Mouse (Mus musculus) inflammation-experienced regulatory T-cells, adult 16 weeks (primary cell): ENCODE measurements around the gene Rab8a. TPM values are rescaled to one million over a fixed set of nuclear protein-coding genes. Genes with fewer than 3 reads are reported as not detected.

Experiments used
- polyA plus RNA-seq: library from polyadenylated mRNA; unstranded; fragments of 100-300 nt; shearing (Covaris generic); gene quantifications from one replicate; pipeline ENCODE4 v1.2.1, GENCODE M21; 2017

Gene Rab8a
- 214 TPM for polyA plus RNA-seq

DNA sequence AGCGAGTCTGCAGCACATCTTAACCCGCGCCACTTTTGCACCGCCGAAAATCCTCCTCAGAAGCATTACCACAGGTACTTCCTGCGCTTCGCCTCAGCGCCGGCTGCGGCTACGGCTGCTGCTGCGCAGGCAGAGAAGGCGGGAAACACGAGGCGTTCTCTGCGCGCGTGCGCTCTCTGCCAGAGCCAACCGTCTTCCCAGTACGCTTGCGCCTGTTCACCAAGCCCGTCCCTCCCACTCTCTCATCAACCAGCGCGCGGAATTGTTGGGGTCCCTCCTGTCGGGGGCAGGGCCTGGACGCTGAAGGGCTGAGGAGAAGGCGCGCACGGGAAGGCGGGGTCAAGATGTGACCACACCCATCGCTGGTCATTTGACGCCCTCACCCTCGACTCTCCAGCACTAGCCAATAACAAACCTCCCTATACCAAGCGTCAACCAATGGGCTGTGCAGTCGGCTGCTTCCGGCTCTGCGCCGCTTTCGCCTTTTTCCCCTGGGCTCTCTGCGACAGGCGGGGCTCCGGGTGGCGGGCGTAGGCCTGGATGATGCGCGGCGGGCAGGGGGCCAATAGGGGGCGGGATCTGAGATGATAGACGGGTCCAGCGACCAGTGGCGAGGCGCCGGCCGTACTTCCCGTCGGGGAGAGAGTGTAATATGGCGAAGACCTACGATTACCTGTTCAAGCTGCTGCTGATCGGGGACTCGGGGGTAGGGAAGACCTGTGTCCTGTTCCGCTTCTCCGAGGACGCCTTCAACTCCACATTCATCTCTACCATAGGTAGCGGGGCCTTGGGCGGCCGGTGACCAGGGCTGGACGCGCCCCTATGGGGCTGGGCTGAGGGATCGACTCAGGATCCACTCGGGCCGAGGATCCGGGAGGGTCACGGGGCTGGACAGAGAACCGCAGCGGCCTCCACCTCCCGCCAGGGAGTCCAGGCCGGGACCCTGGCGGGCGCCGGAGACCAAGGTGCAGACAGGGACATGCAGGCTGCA is at the start of gene Rab8a:
Rab8a (plus strand) TSS at position 494 of the 991 bp plus-strand sequence.

GRCm38 (mm10) chr8:72134756-72135445 is 26.1 kb upstream of the Rab8a start, which contains the start of gene Tpm4:
Gene Tpm4, plus strand, starts transcription at chr8:72134975.

DNA sequence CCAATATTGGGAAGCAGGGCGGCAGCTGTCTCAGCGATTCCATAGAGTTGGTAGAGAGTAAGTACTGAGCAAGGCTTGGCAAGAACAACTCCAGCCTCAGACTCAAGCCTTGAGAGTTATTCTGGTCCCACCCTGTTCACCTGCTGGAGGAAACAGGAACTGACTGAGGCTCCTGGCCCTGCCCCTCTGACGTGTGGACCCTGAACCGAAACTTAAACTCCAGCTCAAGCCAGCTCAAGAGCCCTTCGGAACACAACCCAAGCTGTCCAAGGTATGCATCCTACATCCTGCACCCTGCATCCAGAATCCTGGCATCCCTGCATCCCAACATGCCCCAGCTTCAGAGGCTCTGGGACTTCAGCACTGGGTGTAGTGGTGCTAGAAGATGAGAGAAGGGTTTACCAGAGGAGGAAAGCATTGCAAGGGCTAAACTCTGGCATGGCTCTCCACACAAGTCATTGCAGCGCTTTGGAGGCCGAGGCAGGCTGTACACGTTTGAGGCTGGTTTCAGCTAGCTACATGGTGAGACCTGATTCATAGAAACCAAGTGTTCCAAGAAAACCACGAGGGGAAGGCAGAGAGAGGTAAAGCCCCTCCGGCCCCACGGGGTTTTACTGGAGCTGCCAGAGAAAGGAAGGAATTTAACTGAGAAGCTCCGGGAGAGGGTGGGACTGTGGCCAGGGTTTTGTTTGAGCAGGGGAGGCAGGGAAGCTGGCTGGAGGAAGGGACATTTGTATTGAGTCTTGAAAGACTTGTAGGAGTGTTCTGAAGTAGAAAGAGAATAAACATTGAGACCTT is 28.6 kb downstream of the Rab8a start, which contains the start of gene Hsh2d:
Hsh2d (plus strand) TSS at position 222 of the 798 bp plus-strand sequence.

GRCm38 (mm10) chr8:72212751-72213150 is 51.8 kb downstream of the Rab8a start, which contains the start of gene Cib3:
Gene Cib3, minus strand, starts transcription at chr8:72212837.

DNA sequence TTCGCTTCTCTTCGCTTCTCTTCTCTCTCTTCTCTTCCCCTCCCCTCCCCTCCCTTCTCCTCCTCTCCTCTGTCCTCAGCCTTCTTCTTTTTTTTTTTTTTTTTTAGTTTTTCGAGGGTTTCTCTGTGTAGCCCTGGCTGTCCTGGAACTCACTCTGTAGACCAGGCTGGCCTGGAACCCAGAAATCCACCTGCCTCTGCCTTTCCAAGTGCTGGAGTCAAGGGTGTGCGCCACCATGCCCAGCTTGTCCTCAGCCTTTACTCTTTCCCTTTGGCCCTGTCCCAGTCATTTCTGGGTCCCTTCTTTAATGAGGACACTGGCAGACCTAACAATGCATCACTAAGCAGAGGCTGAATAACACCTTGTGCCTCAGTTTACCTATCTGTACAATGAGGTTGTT is 52.5 kb downstream of the Rab8a start, which contains the start of gene Gm11034:
Gm11034 (minus strand) TSS at position 101 of the 400 bp plus-strand sequence.

DNA sequence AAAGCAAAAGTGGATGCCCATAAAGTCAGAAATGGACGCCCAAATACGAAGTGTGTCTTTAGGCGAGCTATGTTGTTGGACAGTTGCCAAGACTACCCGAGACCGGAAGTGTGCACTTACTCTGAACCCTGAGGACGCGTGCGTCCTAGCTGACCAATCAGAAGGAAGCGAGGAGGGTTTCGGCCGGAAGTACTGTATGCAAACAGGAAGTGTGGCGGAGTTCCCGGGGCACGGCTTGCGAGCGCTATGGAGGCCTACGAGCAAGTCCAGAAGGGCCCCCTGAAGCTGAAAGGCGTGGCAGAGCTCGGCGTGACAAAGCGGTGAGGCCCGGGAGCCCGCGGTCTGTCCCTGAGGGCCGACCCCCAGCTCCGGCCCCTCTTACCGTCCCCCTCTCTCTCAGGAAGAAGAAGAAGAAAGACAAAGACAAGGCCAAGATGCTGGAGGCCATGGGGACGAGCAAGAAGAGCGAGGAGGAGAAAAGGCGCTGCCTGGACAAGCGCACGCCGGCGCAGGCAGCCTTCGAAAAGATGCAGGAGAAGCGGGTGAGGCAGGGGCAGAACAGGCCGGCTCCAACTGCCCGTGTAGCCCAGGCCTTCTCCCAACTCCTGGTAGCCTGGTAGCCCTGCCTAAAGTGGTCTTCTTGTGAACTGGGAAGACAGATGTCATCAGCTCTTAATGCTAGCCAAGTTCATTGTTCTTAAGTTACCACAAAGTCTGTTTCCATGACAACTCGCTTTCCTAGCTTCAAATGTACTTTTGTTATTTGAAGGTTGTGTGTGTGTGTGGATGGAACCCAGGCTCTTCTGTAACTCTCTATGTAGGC is 58.8 kb downstream of the Rab8a start, which contains the start of gene Fam32a:
Fam32a (plus strand) TSS at position 190 of the 823 bp plus-strand sequence.

Other genes with a start within 250 kb of the Rab8a start
- 30.8 TPM for gene Zfp961, start 210.2 kb upstream of the Rab8a start, polyA plus RNA-seq
- gene Cyp4f18, start 151.6 kb upstream of the Rab8a start, polyA plus RNA-seq, result 1.6 TPM
- 0.18 TPM for gene Olfr372, start 120.0 kb upstream of the Rab8a start, polyA plus RNA-seq
- 0.44 TPM for gene Olfr373, start 78.0 kb upstream of the Rab8a start, polyA plus RNA-seq
- not detected for gene Olfr374, start 54.2 kb upstream of the Rab8a start, polyA plus RNA-seq
- 307 TPM for gene Tpm4, start 26.2 kb upstream of the Rab8a start, polyA plus RNA-seq
- 28.7 TPM for gene Hsh2d, start 28.4 kb downstream of the Rab8a start, polyA plus RNA-seq
- gene Cib3, start 51.6 kb downstream of the Rab8a start, polyA plus RNA-seq, result 0.18 TPM
- not detected for gene Gm11034, start 52.4 kb downstream of the Rab8a start, polyA plus RNA-seq
- gene Fam32a, start 58.5 kb downstream of the Rab8a start, polyA plus RNA-seq, result 138 TPM
- 193 TPM for gene Ap1m1, start 78.8 kb downstream of the Rab8a start, polyA plus RNA-seq
- gene Gm10282, start 144.1 kb downstream of the Rab8a start, polyA plus RNA-seq, result 3.1 TPM
- gene Klf2, start 157.8 kb downstream of the Rab8a start, polyA plus RNA-seq, result 12.4 TPM